Mouse (Mus musculus) heart, postnatal 0 days (tissue): ENCODE data around the gene Slc2a10.

Experiments used
- CTCF ChIP-seq: IDR thresholded peaks from 2 replicates; pipeline ENCODE4 v1.5.1; 2016; ENCODE audit warnings: antibody characterized with exemption, control low read depth, low read depth
- EP300 ChIP-seq: IDR thresholded peaks from 2 replicates; pipeline ENCODE4 v1.6.1; 2016; ENCODE audit warnings: antibody characterized with exemption, low read depth

- TF ChIP-seq CTCF (no peak), EP300 (no peak)
Observed at GRCm38 (mm10) chr2:165475412-165475811, 28.2 kb upstream of the Slc2a10 start.
